Mouse (Mus musculus): ENCODE results near the gene Cyb5b.
"Not testable (repeated sequence)": the region's sequence is repeated elsewhere in the genome, so short reads cannot be mapped to it uniquely, and the experiment has no call there.

Gene Cyb5b

DNA sequence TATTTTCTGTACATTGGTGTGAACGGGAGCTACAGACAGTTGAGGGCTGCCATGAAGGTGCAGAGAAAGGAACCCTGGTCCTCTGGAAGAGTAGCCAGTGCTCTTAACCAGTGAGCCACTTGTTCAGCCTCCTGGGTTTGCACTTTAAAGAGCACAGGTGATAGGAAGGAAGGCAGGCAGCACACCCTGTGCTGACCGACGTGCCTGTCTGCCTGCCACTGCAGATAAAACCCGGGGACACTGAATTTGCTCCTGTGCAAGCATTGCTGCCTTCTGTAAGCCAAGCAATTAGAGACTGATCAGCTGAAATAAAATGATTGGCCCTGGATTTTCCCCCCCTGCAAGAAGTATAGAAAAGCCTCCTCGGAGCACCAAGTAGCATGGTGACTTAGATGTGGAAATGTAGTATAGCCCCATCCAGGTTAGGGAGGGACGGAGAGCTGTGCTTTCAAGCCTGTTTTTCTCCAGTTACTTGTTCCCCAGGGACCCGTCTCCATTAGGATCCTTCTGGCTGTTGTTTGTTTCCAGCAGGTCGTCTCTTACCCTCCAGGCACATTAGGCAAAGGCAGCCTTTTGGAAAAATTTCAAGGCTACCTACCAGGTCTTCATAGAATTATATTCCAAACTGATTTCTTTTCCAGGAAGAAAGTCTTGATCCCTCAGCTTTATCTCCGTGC, 22.7 kb downstream of the Cyb5b start:
- DNase-seq (ENCODE audit: low spot score) = no peak

GRCm38 (mm10) chr8:107181122-107181521, 30.7 kb downstream of the Cyb5b start:
- DNase-seq (ENCODE audit: low spot score) = no peak

- DNase-seq (ENCODE audit: low spot score) = no peak
Measured at GRCm38 (mm10) chr8:107184996-107185395, 34.6 kb downstream of the Cyb5b start.

DNA sequence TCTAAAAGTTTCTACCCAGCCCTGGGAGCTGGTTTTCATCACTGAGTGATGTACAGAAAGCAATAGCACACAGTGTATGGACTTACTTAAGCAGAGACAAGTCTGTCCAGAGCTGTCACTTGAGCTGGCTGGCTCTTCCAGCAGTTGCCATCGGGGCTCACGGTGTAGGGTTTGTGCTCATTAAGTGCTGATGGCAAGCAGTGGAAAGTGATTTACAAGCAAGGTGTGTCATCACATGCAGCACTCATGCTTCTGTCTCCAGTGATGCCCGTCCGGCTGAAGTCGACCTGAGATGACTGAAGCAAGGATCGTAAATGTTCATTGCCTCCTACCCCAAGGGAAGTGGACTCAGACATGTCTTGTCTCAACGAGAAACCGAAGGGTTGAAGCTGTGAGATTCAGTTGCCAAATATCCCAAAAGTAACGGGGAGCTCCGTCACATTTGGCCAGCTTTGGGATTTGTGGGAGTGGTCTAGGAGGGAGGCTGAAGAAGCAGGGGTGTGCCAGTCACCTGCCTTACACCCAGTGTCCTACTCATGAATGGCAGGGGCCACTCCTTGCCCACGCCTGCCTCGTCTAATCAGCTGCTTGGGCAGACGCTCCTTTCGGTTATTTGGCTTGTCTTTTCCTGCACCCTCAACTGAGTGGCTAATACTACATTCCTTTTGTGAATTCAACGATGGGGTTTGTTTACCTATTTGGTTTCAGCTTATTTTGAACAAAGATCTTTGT, 36.4 kb downstream of the Cyb5b start:
- DNase-seq (ENCODE audit: low spot score) = no peak

GRCm38 (mm10) chr8:107187631-107188030, 37.2 kb downstream of the Cyb5b start:
- no peak for DNase-seq (ENCODE audit: low spot score)

DNA sequence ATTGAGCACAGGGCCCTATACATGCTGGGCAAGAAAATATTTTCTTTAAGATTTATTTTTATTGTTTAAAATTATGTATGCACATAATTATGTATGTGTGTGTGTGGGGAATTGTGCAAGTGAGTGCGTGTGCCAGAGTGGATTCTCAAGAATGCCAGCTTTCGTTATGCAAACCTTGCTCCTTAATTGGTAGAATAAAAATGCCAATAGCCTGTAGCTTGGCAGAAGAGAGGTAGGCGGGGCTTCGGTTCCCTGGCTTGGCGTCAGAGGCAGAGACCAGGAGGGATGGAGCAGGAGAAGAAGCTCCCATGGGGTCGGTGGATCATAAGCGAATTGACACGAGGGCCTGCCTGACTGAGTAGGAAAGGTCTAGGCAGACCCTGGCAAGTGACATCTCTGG, 42.2 kb downstream of the Cyb5b start:
- no peak for DNase-seq (ENCODE audit: low spot score)

- no peak for DNase-seq (ENCODE audit: low spot score)
Measured at GRCm38 (mm10) chr8:107193331-107193730, 42.9 kb downstream of the Cyb5b start.

GRCm38 (mm10) chr8:107194786-107195451, 44.5 kb downstream of the Cyb5b start:
- DNase-seq (ENCODE audit: low spot score) = no peak

DNA sequence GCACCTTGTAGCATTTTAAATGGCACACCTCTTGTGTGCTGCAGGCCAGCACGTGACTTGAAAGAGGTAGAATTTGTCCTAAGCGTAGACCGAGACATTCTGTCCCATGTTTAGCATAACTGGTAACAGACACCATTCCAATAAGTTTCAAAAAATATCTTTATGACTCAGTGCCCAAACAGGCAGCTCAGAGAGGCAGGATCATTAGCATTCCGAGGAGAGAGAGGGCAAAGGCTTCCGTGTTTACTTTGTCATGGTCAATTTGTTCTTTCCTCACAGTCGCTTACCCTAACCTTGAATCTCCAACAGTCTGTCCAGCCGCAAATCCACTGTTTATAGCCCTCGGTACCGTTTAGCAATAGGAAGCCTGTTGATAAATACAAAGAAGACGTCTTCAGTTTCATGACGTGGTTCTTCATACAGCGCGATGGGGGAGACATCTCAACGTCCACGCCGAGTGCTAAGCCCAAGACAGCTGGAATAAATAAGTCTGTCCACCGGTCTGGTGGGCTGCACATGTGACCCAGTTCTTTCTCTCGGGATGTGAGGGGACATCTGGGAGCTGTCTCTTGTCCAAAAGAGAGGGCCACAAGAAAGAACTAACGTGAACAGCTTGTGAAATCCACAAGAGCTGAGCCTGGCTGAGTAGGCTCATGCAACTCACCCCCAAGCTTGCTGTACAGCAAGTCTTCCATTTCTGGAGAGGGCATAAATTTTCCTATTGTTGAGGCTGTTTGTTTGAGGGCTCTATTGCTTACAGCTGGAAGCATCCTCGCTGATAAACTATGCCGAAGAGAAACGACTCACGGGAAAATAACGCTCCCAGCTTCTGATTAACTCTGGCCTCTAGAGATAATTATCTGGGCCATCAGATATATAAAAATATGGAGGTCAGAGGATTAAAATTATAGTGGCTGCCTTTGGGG, 47.7 kb downstream of the Cyb5b start:
- peak; percentile 36 for DNase-seq (ENCODE audit: low spot score)

GRCm38 (mm10) chr8:107205164-107205563, 54.7 kb downstream of the Cyb5b start:
- no peak for DNase-seq (ENCODE audit: low spot score)

DNA sequence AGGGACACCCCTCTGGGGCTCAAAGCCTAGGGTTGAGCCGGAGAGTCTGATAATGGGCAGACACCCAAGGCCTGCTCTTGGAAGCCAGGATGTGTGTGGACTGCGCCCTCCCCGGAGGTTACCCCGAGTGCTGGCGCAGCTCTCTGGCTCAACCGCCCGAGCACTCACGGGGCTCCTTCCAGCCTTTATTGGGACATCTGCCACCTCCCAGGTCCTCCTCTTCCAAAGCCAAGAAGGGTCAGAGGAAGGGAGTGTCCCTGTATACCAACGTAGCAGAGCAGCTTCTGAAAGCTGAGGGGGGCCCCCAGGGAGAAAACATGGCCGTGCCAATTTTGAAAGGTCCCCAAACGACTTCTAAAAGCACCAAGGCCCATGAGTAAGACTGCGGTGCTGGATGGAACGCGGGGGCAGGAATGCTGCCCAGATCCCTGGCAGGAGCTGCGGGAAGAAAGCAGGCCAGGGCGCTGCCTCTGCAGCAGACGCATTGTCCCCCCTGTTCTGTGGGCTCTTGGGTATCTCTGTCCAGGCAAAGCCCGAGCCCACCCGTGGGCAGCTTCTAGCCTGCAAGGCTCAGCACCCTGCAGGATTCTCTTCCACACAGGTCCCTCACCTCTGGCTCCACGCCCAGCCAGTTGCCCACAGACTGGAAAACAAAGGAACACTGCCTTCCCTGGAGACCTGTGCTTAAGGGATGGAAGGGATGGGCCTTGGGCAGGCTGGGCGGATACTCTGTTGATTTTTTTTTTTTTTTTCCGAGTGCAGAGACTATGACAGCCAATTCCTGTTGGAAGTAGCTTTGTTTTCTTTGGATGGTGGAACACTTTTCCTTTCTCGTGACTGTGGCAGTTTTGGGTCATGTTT, 55.5 kb downstream of the Cyb5b start:
- DNase-seq (ENCODE audit: low spot score) = no peak

DNA sequence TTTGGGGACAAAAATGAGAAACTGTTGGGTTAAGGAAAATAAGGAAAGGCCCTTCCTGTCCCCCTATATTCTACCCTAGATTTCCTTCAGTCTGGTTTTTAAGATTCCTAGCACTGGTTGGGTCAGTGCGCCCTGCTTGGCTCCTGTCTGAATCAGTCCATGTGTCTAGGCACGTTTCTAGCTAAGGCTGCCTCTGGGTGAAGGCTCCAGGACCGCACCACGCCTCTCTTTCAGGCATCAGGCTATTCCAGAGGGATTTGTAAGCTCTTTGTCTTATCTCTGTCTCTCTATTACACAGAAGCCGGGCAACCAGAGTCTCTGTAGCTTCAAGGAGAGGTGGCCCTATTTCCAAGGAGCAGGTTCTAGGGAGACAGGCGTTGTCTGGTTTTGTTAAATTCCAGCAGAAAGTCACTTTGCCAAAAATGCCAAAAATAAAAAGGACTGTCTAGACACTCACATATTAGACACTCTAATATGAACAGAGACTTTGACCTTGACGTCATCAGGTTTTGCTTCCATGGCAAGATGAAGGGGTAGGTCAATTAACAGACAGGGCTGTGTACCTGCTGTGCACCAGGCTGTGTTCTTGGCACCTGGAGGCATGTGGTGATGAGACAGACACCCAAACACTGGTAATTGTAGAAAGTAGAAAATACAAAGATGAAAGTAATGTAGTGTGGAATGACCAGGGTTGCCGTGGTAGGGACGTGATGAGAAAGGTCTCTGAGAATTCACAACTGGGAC, 56.5 kb downstream of the Cyb5b start:
- DNase-seq (ENCODE audit: low spot score) = no peak

DNA sequence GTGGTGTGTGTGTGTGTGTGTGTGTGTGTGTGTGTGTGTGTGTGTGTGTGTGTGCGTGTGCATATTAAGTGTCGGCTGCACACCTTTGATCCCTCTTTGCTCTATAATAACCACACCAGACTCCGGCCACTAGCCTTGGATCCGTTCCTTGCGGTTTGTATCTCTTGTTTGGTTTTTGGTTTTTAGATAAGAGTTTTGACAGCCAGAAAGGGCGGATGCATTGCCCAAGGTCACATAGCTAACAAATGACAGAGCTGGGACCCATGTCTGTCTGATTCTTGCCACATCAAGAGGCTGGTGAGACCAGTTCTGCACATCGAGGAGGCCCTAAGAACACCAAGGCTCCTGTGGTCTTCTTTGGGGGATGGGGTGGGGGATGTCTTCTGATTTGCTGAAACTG, 58.7 kb downstream of the Cyb5b start:
- no peak for DNase-seq (ENCODE audit: low spot score)

DNA sequence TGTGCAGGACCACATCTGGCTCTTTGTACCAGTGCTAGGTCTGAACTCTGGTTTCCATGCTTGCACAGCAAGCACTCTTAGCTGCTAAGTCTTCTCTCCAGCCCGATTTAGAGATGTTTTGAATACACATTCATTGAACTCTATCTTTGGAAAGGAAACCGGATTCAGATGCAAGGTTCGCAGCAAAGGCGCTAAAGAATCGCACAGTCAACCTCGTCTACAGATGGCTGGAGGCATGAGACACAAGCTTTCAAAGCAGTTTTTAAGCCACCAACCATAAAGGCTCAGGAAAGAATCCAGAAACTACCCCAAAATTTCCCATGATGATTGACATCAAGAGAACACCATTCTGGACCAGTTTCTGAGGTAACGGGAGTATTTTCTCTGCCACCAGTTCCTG, 61.6 kb downstream of the Cyb5b start:
- no peak for DNase-seq (ENCODE audit: low spot score)

GRCm38 (mm10) chr8:107217230-107217629, 66.8 kb downstream of the Cyb5b start:
- DNase-seq (ENCODE audit: low spot score) = not testable (repeated sequence)

GRCm38 (mm10) chr8:107218091-107218490, 67.7 kb downstream of the Cyb5b start:
- no peak for DNase-seq (ENCODE audit: low spot score)

DNA sequence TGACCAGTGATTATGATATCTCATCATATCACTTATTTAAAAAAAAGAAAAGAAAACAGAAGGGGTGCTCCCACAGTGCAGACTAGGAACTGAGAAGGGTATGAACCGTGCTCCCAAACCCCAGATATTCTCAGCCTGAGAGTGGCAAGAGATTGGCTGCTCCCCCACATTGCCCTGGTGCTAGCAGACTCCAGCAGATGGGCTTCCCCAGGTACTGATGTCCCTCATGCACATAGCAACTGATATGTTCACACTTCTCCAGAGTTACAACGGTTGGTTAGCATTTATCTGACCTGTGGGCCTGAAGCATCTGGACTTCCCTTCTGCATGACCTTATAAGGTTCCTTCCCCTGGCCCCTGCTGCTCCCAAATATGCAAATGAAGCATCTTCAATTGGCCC, 68.6 kb downstream of the Cyb5b start:
- DNase-seq (ENCODE audit: low spot score) = no peak

DNA sequence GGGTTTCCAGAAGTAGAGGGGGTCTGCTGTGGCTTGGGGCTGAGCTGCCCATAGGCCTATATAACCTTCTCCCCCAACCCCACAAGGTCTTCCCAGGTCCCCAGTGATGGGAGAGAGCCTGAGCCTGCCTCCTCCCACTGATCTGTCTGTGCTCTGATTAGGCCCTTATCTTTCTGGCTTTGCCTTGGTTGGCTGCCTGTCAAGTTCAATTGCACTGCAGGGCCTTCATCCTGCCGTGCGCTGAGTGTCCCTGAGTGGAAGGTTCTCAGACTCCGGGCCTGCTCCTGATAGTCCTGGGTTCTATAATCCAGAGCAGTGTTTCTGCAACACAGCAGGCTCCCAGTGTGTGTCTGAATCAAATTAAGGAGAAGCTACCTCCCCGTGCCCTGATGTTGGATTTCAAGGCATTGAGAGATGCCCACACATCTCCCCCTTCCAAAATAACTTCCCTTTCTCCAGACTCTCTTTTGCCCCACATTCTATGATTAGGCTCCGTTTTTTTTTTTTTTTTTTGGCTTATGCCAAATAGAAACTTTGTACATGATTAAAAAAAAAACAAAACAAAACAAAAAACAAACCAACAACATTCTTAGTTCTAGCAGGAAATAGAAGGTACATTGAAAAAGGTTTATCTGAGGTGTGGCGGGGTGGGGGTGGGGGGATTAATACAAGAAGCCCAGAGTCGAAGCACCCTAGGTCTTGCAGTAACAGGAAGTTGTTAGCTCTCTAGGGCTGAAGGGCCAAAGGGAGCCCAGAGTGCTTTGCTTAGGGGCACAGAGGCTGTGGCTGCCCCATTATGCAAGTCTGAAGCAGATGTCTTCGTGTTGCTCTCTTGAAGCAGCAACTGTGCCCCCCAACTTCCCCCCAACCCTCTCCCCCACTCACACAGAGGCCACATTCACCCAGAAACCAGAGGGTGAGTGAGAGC, 71.7 kb downstream of the Cyb5b start:
- no peak for DNase-seq (ENCODE audit: low spot score)

- DNase-seq (ENCODE audit: low spot score) = peak; percentile 82
Measured at GRCm38 (mm10) chr8:107226183-107226582, 75.7 kb downstream of the Cyb5b start.

Measured in embryo, embryonic 10.5 days (tissue).